Mouse (Mus musculus) activated CD4-positive, CD25-positive, alpha-beta regulatory T cell, adult 4 months (primary cell): ENCODE measurements around the gene Nsg1. TPM values are rescaled to one million over a fixed set of nuclear protein-coding genes. Genes with fewer than 3 reads are reported as not detected.

ENCODE experiments used
- polyA plus RNA-seq, 2 experiments: library from polyadenylated mRNA; unstranded; fragments of 100-300 nt; shearing (Covaris generic); gene quantifications; one replicate each; pipeline ENCODE4 v1.2.1; 2017

Gene Nsg1
- polyA plus RNA-seq, 2 experiments from 2014 or later: 0.40 to 0.67 TPM

Other genes starting within 250 kb of the Nsg1 start
- gene Stx18, start 121.2 kb downstream of the Nsg1 start, polyA plus RNA-seq: 10 to 100 TPM; 24.1 to 27.0 TPM
- 10 to 100 TPM; 10.1 to 12.3 TPM for gene Zbtb49, start 60.5 kb upstream of the Nsg1 start, polyA plus RNA-seq
- 10 to 100 TPM; 41.1 to 43.5 TPM for gene Lyar, start 60.6 kb upstream of the Nsg1 start, polyA plus RNA-seq
- gene Tmem128, start 100.3 kb upstream of the Nsg1 start, polyA plus RNA-seq: 100 to 1,000 TPM; 104 to 111 TPM
- not detected for gene Otop1, start 116.1 kb upstream of the Nsg1 start, polyA plus RNA-seq
- not detected for gene Drd5, start 159.5 kb upstream of the Nsg1 start, polyA plus RNA-seq